Mouse (Mus musculus) small intestine, adult 2 months (tissue): ENCODE results near the gene Smpd3.

Source experiments
- CTCF ChIP-seq: fragments of 200-500 bp; IDR thresholded peaks from 2 replicates; pipeline ENCODE4 v1.5.1; 2012; ENCODE audit warnings: low read depth, mild to moderate bottlenecking, control low read depth, inconsistent platforms, low read length, moderate library complexity, mixed read lengths; ENCODE audit not compliant: insufficient replicate concordance, insufficient read length; ENCODE audit errors: extremely low read depth
- POLR2A ChIP-seq: fragments of 200-500 bp; IDR thresholded peaks from 2 replicates; pipeline ENCODE4 v1.6.1; 2012; ENCODE audit warnings: low read depth, mild to moderate bottlenecking, control low read depth, inconsistent platforms, low read length, moderate library complexity

GRCm38 (mm10) chr8:106276709-106277317 is 61.0 kb downstream of the Smpd3 start:
- TF ChIP-seq CTCF (no peak), POLR2A (no peak)
